In the genomic region with DNA sequence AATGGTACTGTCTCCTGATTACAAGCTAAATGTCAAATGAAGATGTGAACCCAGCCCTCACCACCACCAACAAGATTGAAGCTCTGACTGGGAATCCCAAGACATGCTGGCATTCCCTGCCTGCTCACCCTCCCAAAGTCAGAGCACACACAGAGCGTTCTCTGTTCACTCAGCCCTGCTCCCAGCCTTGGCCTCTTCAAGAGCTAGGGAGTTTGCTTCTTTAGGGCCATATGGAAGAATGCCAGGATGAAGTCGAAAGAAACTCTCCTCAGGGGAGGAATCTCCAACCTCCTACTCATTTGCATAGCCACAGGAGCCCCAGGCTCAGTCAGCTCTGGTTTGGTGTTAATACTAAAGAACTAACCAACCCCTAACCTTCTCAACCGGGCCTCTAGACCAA, we compare ENCODE assay signal across 11 mouse cellular contexts.
A peak's percentile ranks its signal among the peaks of the same experiment; 100 is the strongest.
DNase-seq lines count a peak whose midpoint lies in the region; ATAC-seq and TF ChIP-seq lines count a peak whose summit lies in the region.
"Had no signal": no experiment of that assay in that cellular context is flagged by ENCODE, and none has a peak within 500 bp of the region (broad histone marks: within the 10 kb centered on the region; RNA-seq: fewer than 3 reads in every experiment).

No protein-coding gene starts in this region.

- no peak overlapping the region for H3K4me2 ChIP-seq in forebrain, postnatal 0 days (ENCODE audit: low read depth)
- no peak overlapping the region for H3K4me2 ChIP-seq in lung, embryonic 16.5 days (ENCODE audit: low read depth, low read length)
- H3K4me2 ChIP-seq in neural tube, embryonic 14.5 days (ENCODE audit: low read depth, low read length), result no peak overlapping the region

- H3K9ac ChIP-seq in forebrain, postnatal 0 days, result no peak overlapping the region
- no peak overlapping the region for H3K9ac ChIP-seq in lung, embryonic 16.5 days (ENCODE audit: low read length)
- no peak overlapping the region for H3K9ac ChIP-seq in neural tube, embryonic 14.5 days (replicated peaks; ENCODE audit: low read depth, low read length)

- no peaks in the 10 kb centered on the region for H3K9me3 ChIP-seq in forebrain, postnatal 0 days (ENCODE audit: low read length)
- H3K9me3 ChIP-seq in forebrain, embryonic 10.5 days, result no peaks in the 10 kb centered on the region
- H3K9me3 ChIP-seq in lung, embryonic 16.5 days (ENCODE audit: control insufficient read depth, low read length), result no peaks in the 10 kb centered on the region
- no peaks in the 10 kb centered on the region for H3K9me3 ChIP-seq in neural tube, embryonic 14.5 days (ENCODE audit: control insufficient read depth, low read length)

- no peaks in the 10 kb centered on the region for H3K4me1 ChIP-seq in forebrain, postnatal 0 days (ENCODE audit: insufficient read depth)
- H3K4me1 ChIP-seq in forebrain, embryonic 10.5 days, result 0 out of 2 replicates have a peak, but pooled peaks cover 2% of the 10 kb centered on the region
- H3K4me1 ChIP-seq in lung, embryonic 16.5 days (replicated peaks; ENCODE audit: control insufficient read depth, insufficient read depth, low read length), result peaks cover 14% of the 10 kb centered on the region; the same call in 1 of the 2 replicates
- no peaks in the 10 kb centered on the region for H3K4me1 ChIP-seq in neural tube, embryonic 14.5 days (ENCODE audit: control insufficient read depth, insufficient read depth, low read length)

- TF ChIP-seq CTCF in forebrain, postnatal 0 days (IDR thresholded peaks at IDR 0.05; ENCODE audit: low read depth), result no peak

- H3K4me3 ChIP-seq in forebrain, postnatal 0 days (ENCODE audit: low read depth, low read length), result no peak overlapping the region
- no peak overlapping the region for H3K4me3 ChIP-seq in forebrain, embryonic 10.5 days
- no peak overlapping the region for H3K4me3 ChIP-seq in lung, embryonic 16.5 days (ENCODE audit: low read length)
- H3K4me3 ChIP-seq in neural tube, embryonic 14.5 days (ENCODE audit: low read depth, low read length), result no peak overlapping the region

- 12% methylated on average over 3 of the region's 3 CpGs for WGBS in forebrain, postnatal 0 days
- 30% methylated on average over 3 of the region's 3 CpGs for WGBS in forebrain, embryonic 10.5 days
- 11% methylated on average over 3 of the region's 3 CpGs for WGBS in lung, embryonic 16.5 days
- WGBS in neural tube, embryonic 14.5 days, result 15% methylated on average over 3 of the region's 3 CpGs

- H3K27ac ChIP-seq in forebrain, postnatal 0 days (ENCODE audit: low read depth, low read length), result no peak overlapping the region
- H3K27ac ChIP-seq in forebrain, embryonic 10.5 days, result no peak overlapping the region
- no peak overlapping the region for H3K27ac ChIP-seq in lung, embryonic 16.5 days (ENCODE audit: low read length)
- no peak overlapping the region for H3K27ac ChIP-seq in neural tube, embryonic 14.5 days (ENCODE audit: low read depth, low read length)

- ATAC-seq in forebrain, postnatal 0 days, result peak; percentile 45
- ATAC-seq in lung, embryonic 16.5 days (ENCODE audit: low read depth), result peak; percentile 85
- peak; percentile 88 for ATAC-seq in neural tube, embryonic 14.5 days (ENCODE audit: low read depth)

- DNase-seq in forebrain, postnatal 0 days, result no peak
- no peak for DNase-seq in forebrain, embryonic 10.5 days (ENCODE audit: extremely low spot score, low spot score)
- DNase-seq in lung, postnatal 14 days, result no peak
- DNase-seq in ZHBTc4 (ENCODE audit: low read depth, low spot score), result peak; percentile 82
- no peak for DNase-seq in thymus, postnatal 0 days (ENCODE audit: low spot score)
- DNase-seq in adrenal gland, postnatal 4 days (ENCODE audit: low spot score in 2 of 2), result no peak
- DNase-seq: gastrocnemius, postnatal 14 days; kidney, adult 8-10 months; right cerebral cortex, adult 18-20 months had no signal

- no peaks in the 10 kb centered on the region for H3K36me3 ChIP-seq in forebrain, postnatal 0 days (ENCODE audit: insufficient read depth)
- H3K36me3 ChIP-seq in forebrain, embryonic 10.5 days (replicated peaks), result no peaks in the 10 kb centered on the region
- H3K36me3 ChIP-seq in lung, embryonic 16.5 days (ENCODE audit: control insufficient read depth, insufficient read depth, low read length), result no peaks in the 10 kb centered on the region
- no peaks in the 10 kb centered on the region for H3K36me3 ChIP-seq in neural tube, embryonic 14.5 days (ENCODE audit: control insufficient read depth, insufficient read depth, low read length)

- H3K27me3 ChIP-seq in forebrain, postnatal 0 days (ENCODE audit: insufficient read depth, low read length), result no peaks in the 10 kb centered on the region
- H3K27me3 ChIP-seq in forebrain, embryonic 10.5 days (ENCODE audit: poor library complexity, severe bottlenecking), result no peaks in the 10 kb centered on the region
- no peaks in the 10 kb centered on the region for H3K27me3 ChIP-seq in lung, embryonic 16.5 days (ENCODE audit: control insufficient read depth, insufficient read depth, low read depth, low read length)
- H3K27me3 ChIP-seq in neural tube, embryonic 14.5 days (ENCODE audit: control insufficient read depth, insufficient read depth, low read length), result no peaks in the 10 kb centered on the region
